Mouse (Mus musculus): ENCODE measurements around the gene Ssr2.

GRCm38 (mm10) chr3:88548180-88548917 lies 27.3 kb upstream of the Ssr2 start, which contains the start of gene Rab25:
- no peak for TF ChIP-seq NANOG (IDR thresholded peaks at IDR 0.05; ENCODE audit: borderline replicate concordance, low read length)
- TF ChIP-seq CTCF (conservative IDR thresholded peaks at IDR 0.05; ENCODE audit: low read length), result no peak

Data from E14TG2a.4 (cell line).